Mouse (Mus musculus) lung, adult 2 months (tissue): ENCODE measurements around the gene Spata21. TPM values are rescaled to one million over a fixed set of nuclear protein-coding genes. Genes with fewer than 3 reads are reported as not detected.

Source experiments
- DNase-seq: peaks from one replicate; pipeline ENCODE4 v3.0.0; 2022
- H3K4me1 ChIP-seq: fragments of 200-500 bp; 2 replicates; pipeline ENCODE4 v1.6.1; 2011; ENCODE audit warnings: low read length; ENCODE audit not compliant: control insufficient read depth, insufficient read depth
- H3K4me3 ChIP-seq: fragments of 200-500 bp; replicated peaks from 2 replicates; pipeline ENCODE3; 2011; ENCODE audit warnings: low read depth, mild to moderate bottlenecking, control low read depth, low read length; ENCODE audit errors: extremely low read depth
- CTCF ChIP-seq: fragments of 200-500 bp; IDR thresholded peaks from 2 replicates; pipeline ENCODE4 v1.5.1; 2011; ENCODE audit warnings: mild to moderate bottlenecking, low read length, control low read depth; ENCODE audit not compliant: insufficient read depth
- POLR2A ChIP-seq: fragments of 200-500 bp; IDR thresholded peaks from 2 replicates; pipeline ENCODE4 v1.6.1; 2011; ENCODE audit warnings: low read depth, mild to moderate bottlenecking, control low read depth, low read length, borderline replicate concordance; ENCODE audit errors: extremely low read depth
- WGBS: fragments of 180-500 bp; shearing (Covaris S2); methylation state at CpG from one replicate; pipeline ENCODE4 v1.1.7; 2018; 5-methylcytosine and 5-hydroxymethylcytosine counted together
- polyA plus RNA-seq: library from polyadenylated mRNA; depleted of rRNA; stranded (reverse); fragments of >200 nt; gene quantifications from 2 replicates; pipeline ENCODE4 v1.2.3, GENCODE M21; 2012

The Spata21 gene
- polyA plus RNA-seq, 1 experiment = not detected

DNA sequence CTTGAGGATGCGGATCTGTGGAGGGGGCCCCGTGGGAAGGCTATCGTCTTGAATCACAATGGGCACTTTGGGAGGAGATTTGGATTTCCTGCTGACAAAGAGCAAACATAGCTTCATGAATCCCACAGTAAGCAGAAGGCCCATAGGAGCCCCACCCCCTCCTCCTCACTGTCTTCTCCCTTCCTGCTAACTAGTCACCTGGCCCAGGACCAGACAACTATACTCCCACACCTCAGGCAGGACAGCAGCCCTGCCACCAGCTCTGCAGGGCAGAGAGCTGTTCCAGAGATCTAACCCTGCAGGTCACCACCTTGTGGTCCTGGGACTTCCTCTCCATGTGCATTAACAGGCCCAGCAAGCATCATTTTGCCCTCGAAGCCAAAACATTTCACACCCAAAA lies 30.6 kb downstream of the Spata21 start:
- no peak overlapping the region for H3K4me3 ChIP-seq
- no peak for DNase-seq
- TF ChIP-seq POLR2A (no peak), CTCF (no peak)
- peaks cover 6% of the 10 kb centered on the region for H3K4me1 ChIP-seq
- WGBS = 36% methylated on average over 4 of the region's 4 CpGs

DNA sequence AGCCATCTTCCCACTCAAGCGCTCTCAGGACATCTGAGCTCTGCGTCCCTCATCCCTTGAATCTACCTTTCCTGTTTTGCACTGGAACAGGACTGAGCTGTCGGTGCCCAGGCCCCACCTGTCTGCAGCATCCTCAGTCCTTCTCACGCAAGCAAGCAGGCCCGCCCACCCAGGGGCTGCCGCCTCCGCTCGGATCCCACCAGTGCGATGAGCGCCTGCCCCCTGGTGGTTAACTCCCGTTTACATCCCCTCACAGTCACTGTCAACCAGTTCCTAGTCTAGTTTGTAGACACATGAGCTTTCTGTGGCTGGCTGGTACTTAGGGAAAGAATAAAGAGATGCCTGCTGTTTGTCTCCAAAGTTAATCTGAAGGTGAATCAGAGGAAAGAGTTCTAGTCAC lies 32.6 kb downstream of the Spata21 start:
- WGBS = 25% methylated on average over 11 of the region's 11 CpGs
- Histone ChIP-seq H3K4me3 (no peak overlapping the region), H3K4me1 (peaks cover 13% of the 10 kb centered on the region; the same call in 1 of the 2 replicates)
- DNase-seq = no peak
- TF ChIP-seq POLR2A (no peak), CTCF (peak; percentile 59)

DNA sequence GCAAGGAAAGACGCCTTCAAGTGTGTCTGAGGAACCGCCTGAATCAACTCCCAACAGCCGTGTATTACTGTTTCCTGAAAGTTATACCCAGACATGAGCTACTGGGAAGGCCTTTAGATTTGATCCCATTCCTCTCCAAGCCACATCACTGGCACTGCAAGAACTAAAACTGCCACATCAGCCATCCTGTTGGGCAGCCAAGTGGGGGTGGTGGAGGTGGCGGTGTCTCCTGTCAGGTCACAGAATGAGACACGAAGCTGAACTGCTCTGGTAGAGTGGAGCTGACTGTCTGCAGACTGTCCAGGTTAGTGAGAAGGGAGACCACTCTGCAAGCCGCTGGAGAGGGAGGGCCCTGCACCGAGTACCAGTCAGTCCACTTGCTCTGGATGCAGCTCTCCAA lies 34.5 kb downstream of the Spata21 start:
- TF ChIP-seq CTCF = no peak
- TF ChIP-seq POLR2A = no peak
- no peak for DNase-seq
- WGBS = 62% methylated on average over 7 of the region's 7 CpGs
- Histone ChIP-seq H3K4me3 (no peak overlapping the region), H3K4me1 (peaks cover 13% of the 10 kb centered on the region; the same call in 1 of the 2 replicates)

DNA sequence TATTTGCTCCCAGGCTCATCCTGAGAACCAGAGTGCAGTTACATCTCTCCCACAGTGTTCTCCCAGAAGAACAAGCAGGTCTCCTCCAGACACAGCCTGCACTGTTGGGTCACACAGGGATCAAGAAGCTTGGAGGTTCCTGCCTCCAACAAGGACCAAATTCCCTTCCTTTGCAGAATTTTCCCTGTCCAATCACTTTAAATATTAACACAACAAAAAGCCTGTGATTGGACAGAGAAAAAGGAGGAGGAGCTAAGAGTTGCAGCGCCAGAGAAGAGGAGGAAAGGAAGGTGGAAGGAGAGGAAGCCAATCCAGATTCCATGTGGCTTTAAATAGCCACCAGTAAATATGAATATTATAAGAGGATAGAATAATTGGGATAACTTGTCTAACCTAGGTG lies 34.9 kb downstream of the Spata21 start:
- Histone ChIP-seq H3K4me3 (no peak overlapping the region), H3K4me1 (peaks cover 13% of the 10 kb centered on the region; the same call in 1 of the 2 replicates)
- no peak for TF ChIP-seq POLR2A
- no peak for TF ChIP-seq CTCF
- no peak for DNase-seq
- 7% methylated on average over 1 of the region's 1 CpGs for WGBS

DNA sequence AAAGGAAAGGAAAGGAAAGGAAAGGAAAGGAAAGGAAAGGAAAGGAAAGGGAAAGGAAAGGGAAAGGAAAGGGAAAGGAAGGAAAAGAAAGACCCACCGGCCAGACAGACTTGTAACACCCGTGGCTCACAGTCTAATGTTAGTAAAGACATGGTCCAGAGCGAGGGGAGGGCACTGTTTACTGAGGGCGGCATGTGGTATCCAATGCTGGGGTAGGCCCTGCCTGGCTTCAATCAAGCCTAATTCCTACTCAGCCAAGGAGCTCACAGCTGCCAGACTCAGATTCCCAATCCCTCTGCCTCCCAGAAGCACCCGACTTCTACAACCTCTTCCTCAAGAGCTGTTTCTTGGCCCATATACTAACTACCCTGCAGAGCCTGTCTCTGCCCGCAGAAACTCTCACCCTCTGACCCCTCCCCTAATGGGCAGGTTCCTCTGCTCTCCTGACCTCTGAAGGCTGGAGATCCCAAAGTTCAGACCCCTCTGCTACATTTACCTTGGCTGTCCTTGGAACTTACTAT lies 41.1 kb downstream of the Spata21 start:
- peaks cover 31% of the 10 kb centered on the region for H3K4me1 ChIP-seq
- DNase-seq = no peak
- 54% methylated on average over 6 of the region's 6 CpGs for whole genome bisulfite sequencing
- TF ChIP-seq CTCF = no peak
- no peak overlapping the region for H3K4me3 ChIP-seq

DNA sequence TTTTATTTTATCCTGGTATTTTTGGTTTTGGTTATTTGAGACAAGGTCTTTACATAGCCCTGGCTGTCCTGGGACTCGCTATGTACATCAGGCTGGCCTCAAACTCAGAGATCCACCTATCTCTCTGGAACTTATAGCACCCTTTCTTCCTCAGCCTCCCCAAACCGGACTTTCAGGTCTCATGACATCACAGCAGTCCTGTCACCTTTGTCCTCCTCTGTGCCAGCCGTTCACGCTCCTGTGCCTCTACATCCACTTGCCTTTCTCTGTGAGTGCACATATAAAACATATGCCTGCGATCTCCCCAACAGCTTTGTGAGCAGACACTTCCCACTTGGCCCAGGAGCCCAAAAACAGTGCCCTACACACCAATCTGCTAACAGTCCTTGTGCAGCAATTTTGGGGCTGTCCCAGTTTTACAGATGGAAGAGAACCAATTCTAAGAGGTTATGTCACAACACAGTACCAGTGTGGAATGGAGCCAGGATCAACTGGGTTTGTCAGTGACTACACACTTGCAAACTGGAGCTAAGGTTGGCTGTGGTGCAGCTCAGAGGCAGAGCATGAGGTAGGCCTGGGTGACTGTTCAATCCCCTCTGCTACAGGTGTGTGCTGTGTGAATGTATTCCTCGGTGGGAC lies 42.7 kb downstream of the Spata21 start:
- no peak for TF ChIP-seq CTCF
- TF ChIP-seq POLR2A = no peak
- Histone ChIP-seq H3K4me1 (peaks cover 36% of the 10 kb centered on the region), H3K4me3 (no peak overlapping the region)
- DNase-seq = no peak
- WGBS = 50% methylated on average over 6 of the region's 6 CpGs

DNA sequence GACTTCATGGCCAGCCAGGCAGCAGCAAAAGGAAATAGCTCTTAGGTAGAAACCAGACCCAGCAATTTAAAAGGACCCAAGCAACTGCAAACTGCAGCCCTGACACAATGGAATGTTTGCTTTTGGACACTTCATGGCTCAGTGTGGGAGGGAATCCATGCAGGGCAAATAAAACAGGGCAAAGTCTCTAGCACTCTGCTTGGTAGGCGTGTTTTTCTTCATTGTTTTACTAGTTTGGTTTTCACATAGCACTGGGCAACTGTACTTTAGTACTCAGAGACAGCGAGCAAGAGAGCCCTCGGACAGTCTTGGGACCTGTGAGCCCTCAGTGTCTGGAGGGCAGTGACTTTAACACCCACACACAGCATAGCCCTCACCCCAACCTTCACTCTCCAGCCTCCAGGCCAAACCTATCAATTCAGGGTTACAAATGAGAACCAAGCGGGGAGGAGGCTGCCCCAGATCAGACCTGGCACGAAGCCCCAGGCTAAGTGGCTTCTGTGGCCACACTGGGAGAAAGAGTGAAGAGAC lies 43.5 kb downstream of the Spata21 start:
- Histone ChIP-seq H3K4me3 (no peak overlapping the region), H3K4me1 (peaks cover 42% of the 10 kb centered on the region)
- TF ChIP-seq CTCF (no peak), POLR2A (no peak)
- peak; percentile 53 for DNase-seq
- WGBS = 27% methylated on average over 5 of the region's 5 CpGs

DNA sequence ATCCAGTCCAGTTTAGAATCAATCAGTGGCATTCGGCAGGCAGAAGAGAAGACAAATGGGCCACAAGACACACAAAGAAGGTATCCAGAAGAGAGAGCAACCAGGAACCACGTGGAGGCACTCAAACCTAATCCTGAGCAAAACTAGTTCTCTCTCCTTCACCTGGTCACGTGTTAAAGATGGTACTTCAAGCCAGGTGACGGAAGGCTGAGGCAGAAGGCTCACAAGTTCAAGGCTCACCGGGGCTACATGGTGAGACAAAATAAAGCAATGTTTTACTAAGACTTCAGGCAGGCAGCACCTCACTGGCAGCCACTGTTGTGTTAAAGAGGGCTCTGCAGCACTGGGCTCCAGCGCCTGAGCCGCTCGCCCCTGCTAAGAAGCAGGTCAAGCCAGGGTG lies 44.1 kb downstream of the Spata21 start:
- Histone ChIP-seq H3K4me1 (peaks cover 45% of the 10 kb centered on the region), H3K4me3 (no peak overlapping the region)
- 48% methylated on average over 8 of the region's 8 CpGs for WGBS
- DNase-seq = no peak
- no peak for TF ChIP-seq POLR2A
- no peak for TF ChIP-seq CTCF

DNA sequence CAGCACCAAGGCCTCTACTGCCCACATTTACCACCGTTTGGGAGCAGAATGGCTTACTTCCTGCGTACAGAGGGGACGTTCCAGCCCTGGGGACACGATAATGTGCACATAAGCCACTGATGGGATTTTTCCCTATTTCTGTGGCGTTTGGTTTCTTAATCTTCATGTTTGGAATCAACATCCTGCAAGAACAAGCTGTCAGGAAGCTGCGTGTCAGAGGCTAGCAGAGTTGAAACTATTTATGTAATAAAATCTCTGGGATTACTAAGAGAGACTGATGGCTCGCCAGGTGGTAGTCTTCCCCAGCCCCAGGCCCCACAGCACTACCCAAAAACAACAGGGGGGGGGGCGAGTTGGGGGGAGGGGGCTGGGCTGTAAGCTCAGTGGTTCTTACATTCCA lies 45.1 kb downstream of the Spata21 start:
- Histone ChIP-seq H3K4me1 (peaks cover 48% of the 10 kb centered on the region), H3K4me3 (no peak overlapping the region)
- no peak for TF ChIP-seq CTCF
- TF ChIP-seq POLR2A = no peak
- no peak for DNase-seq
- 23% methylated on average over 8 of the region's 8 CpGs for WGBS

DNA sequence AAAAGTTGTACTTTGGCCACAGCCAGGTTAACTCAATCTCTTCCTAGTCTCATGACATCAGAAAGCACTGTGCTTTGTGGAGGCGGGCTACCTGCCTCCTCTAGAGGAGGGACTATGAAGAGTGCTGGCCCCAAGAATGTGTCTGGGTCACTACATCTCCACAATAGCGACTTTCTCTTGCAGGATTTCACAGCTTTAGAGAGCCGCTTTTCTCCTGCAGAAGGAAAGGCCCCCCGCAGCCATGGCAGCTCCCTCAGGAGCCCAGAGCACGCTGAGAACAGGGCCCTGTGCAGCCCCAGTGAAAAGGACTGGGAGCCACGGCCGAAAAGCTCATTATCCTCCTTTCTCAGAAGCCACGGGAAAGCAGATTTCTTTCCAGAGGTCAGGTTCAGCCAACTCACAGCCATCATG lies 45.9 kb downstream of the Spata21 start:
- no peak for TF ChIP-seq CTCF
- no peak for TF ChIP-seq POLR2A
- 49% methylated on average over 8 of the region's 8 CpGs for WGBS
- no peak overlapping the region for H3K4me3 ChIP-seq
- DNase-seq = no peak
- H3K4me1 ChIP-seq = peaks cover 48% of the 10 kb centered on the region
